Mouse (Mus musculus) lung, postnatal 10 days (tissue): ENCODE data around the gene Foxo4.

Source experiments
- DNase-seq: peaks from one replicate; pipeline ENCODE4 v3.0.0; 2021

The Foxo4 gene

GRCm38 (mm10) chrX:101253952-101254729, at the start of gene Foxo4:
TSS of gene Foxo4 (plus strand) at chrX:101254528.
- peak; percentile 92 for DNase-seq

- peak; percentile 92 for DNase-seq
Measured at GRCm38 (mm10) chrX:101221834-101222795, 32.2 kb upstream of the Foxo4 start, which contains the start of gene Snx12. TSS of gene Snx12 (minus strand) at chrX:101222563.

GRCm38 (mm10) chrX:101222796-101223162, 31.5 kb upstream of the Foxo4 start:
- DNase-seq = no peak

DNA sequence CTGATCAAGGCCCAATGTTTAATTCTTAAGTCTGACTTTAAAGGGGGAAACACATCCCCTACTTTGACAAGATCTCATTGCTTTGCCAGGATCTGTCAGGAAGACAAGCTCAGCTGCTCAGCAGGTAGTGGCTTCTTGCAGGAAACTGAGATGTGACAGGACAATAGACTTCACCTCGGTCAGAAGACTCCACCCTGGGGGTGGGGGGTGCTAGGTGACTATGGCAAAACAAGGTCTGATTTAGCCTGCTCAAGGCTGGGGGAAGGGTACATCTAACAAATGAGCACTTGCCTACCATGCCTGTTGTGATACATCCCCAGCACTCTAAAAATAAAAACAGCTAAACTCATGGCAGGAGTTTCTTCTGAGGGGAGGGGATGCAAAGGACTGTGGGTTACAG, 9.3 kb upstream of the Foxo4 start:
- no peak for DNase-seq

GRCm38 (mm10) chrX:101254740-101255139, 412 bp downstream of the Foxo4 start:
- DNase-seq = no peak

GRCm38 (mm10) chrX:101256603-101257002, 2.3 kb downstream of the Foxo4 start:
- DNase-seq = peak; percentile 31

DNA sequence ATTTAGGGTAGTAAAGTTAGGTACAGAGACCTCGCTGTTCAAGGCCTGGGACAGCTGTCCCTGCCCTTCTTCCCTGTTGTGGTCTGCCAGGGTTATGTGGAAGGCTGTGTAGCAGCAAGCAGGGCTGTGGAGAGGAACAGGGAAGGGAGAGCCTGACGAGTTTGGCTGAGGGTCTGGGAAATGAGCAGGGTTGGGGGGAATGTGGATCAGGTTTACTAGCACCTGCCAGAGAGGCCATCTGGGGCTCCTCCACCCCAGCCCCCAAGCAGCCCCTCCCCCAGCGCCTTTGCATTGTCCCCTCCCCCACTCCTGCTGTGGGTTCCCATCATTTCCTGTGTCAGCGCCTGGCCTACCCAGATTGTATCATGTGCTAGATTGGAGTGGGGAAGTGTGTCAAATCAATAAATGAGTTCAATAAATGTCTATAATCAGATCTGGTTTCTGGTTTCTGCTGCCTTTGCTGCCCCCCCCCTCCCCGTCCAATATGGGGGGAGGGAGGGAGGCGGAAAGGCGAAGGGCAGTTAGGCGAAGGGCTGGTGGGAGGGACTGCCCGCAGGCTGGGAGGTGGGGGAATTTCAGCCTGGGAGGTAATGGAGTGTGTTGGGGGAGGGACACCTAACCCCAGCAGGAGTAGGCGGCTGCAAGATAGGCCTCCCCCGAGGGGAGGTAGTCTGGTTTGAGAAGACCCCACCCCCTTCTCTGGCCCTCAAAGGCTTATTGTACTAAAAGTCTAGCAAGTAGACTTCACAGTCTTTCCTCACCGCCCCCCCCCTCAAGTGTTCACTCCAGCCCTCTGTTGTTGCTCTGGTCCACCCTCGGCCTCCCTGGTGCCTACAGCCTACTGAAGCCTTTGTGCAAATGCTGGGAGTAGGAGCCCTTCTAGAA, 6.4 kb downstream of the Foxo4 start:
- DNase-seq = no peak

DNA sequence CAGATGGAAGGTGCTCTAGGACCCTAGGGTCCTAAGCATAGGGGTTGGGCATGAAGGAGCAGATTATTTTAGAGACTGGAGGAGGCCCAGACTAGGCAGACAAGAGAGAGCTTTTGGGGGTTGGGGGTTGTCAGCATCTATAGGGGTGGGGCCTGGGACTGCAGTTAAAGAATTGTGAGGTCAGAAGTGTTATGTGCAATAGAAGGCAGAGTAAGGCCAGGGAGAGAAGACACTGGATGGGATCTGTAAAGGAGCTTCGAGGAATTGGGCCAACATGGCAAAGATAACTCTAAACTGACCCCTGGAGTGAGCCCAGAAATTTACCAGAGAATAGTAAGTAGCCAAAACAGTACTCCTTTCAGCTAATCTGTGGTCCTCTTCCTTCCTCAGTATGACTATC, 9.6 kb downstream of the Foxo4 start, which contains the start of gene Gm614:
Gene Gm614, minus strand, starts transcription at position 101 of the 400 bp plus-strand sequence.
- no peak for DNase-seq

- DNase-seq = no peak
Measured at GRCm38 (mm10) chrX:101266631-101267030, 12.3 kb downstream of the Foxo4 start.

DNA sequence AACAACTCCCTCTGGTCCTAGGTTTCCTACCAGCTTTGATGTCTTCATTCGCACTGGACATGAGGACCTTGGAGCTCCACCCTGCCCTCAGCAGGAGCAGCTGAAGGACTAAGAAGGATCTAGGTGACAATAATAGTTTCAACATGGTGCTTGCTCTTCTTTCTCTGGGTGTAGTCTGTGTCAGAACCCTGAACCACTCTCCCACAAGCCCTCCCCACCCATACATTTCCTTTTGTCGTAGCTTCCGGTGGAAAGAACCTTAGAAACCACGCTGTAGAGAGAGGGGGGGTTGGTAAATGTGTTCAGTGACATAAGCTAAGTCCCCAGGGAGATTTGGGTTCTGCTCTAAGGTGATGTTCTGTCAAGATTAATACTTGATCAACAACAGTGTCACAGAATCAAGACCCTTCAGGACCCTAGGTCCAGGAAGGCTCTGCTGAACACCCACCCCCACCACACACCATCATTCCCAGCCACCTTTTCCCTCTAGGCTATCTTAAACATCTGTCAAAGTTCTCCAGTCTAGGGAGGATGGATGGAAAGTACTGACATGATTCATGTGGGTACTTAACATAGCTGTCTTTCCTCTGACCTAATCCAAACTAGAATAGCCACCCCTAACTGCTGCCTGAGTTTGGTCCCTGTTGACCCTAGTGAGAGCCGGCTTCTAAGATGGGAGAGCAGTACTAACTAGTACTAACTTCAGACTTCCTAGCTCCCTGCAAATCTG, 13.9 kb downstream of the Foxo4 start, which contains the start of gene Il2rg:
Gene Il2rg, minus strand, starts transcription at position 231 of the 730 bp plus-strand sequence.
- peak; percentile 18 for DNase-seq

GRCm38 (mm10) chrX:101268755-101269124, 14.4 kb downstream of the Foxo4 start, which contains the start of gene Gm20489:
TSS of gene Gm20489 (minus strand) at chrX:101269023.
- no peak for DNase-seq

- no peak for DNase-seq
Measured at GRCm38 (mm10) chrX:101273410-101273809, 19.1 kb downstream of the Foxo4 start.

DNA sequence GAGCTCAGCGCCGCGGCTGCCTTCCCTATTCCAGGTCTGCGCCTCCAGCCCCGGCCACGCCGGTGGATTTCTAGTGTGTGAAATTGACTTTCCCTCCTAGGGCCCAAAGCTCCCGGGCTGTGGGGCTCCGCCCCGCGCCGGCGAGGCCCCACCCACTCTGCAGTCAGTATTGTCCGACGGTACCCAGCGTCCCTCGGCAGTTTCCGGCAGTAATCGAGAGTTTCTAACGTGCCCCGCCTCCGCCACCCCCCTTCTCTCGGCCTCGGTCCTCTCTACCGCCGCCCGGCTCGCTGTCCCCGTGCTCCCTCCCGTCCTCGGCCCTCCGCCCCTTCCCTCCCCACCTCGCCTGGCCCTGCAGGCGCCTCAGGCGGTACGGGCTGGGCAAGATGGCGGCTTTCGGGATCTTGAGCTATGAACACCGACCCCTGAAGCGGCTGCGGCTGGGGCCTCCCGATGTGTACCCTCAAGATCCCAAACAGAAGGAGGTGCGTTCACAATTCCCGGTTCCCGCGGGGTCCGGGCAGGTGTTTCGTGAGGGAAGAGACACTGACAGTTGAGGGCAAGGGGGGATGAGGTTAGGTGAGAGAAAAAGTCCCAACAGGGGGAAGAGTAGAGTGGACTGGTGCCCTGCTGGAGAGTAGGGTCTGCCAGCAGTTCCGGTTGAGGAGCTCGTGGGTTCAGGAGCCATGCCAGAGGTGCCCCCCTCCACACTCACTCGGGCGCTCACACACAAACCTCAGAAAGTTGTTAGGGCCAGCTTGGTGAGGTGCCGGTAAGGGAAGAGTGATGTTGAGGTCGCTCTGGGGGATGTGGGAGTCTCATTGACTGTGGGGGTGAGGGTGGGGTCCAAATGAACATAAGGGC, 19.8 kb downstream of the Foxo4 start, which contains the start of gene Med12:
Gene Med12, plus strand, starts transcription at position 156 of the 864 bp plus-strand sequence.
- DNase-seq = peak; percentile 95

DNA sequence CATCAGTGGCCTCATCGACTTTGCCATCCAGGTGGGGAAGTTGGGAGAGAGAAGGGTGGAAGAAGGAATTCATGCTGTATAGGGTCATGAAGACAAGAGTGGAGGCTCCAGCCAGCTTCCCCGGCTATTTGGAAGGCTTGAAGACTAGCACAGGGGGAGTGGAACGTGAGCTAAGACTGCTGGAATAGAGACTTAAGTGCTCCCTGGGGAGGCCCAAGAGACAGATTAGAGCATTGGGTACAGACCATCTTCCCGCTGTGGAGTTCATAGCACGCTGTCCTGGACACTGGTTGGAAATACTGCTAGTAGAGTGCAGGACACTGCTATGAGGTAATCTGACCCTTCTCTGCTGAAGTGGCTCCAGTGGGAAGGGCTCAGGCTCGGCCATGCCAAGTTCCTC, 28.5 kb downstream of the Foxo4 start:
- no peak for DNase-seq

DNA sequence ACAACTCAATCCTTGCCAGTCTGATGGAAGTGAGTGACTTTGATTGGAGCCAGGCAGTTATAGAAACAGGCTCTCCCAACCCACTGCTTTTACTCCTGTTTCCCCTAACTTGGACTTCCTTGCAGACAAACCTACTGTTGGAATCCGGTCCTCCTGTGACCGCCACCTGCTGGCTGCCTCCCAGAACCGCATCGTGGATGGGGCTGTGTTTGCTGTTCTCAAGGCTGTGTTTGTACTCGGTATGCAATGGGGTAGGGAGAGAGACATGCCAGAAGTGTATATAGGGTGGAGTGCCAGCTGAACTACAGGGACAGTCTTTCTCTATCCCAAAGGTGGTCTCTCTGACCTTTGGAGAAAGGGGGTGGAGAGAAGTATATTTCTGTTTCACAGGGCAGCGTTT, 31.2 kb downstream of the Foxo4 start:
- DNase-seq = peak; percentile 64

DNA sequence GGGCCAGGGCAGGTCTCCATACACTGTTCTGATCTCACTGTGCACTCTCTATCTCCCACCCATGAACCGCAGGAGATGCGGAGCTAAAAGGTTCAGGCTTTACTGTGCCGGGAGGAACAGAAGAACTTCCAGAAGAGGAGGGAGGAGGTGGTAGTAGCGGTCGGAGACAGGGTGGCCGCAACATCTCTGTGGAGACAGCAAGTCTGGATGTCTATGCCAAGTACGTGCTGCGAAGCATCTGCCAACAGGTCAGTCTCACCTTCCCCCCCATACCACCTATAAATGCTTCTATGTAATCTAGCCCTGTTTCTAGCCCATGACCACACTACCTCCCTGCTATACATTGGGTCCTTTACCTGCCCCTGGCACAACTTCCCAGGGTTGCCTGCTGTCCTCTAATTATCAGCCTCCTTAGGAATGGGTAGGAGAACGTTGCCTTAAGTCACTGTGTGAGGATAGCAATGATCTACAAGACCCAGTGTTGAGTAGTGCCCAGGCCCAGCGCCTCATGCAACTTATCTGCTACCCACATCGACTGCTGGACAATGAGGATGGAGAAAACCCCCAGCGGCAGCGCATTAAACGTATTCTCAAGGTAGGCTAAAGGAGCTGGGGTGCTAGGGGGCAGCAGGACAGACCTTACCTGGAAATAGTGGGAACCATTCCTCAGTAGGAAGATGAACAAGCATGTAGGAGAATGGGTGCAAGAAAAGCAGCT, 31.8 kb downstream of the Foxo4 start:
- no peak for DNase-seq

DNA sequence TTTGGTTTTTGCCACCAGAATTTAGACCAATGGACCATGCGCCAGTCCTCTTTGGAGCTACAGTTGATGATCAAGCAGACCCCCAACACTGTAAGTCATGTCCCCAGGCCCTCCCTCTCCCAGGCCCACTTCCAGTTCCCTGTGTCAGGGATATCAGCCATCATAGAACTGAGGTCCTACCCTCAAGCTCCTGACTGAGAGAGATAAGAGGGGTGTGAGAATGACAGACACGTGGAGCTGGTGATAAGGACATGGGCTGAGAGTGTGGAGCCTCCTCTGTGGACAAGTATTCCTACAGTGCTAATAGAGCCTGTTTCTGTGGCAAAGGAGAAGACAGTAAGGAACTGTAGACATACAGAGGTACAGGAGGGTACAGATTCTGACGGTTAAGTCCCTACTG, 33.2 kb downstream of the Foxo4 start:
- no peak for DNase-seq

DNA sequence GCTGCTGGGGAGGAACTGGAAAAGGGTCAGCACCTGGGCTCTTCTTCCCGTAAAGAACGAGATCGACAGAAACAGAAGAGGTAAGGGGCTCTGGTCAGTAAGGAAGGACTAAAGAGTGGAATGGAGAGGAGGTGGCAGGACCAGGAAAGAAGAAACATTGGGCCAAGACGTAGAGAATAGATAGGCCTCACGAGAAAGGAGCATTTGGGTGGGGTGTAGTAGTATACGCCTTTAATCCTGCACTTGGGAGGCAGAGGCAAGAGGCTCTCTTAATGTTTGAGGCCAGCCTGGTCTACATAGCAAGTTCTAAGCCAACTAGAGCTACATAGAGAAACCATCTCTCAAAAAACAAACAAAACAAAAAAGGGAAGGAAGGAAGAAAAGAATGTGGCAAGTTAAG, 34.1 kb downstream of the Foxo4 start:
- DNase-seq = no peak

DNA sequence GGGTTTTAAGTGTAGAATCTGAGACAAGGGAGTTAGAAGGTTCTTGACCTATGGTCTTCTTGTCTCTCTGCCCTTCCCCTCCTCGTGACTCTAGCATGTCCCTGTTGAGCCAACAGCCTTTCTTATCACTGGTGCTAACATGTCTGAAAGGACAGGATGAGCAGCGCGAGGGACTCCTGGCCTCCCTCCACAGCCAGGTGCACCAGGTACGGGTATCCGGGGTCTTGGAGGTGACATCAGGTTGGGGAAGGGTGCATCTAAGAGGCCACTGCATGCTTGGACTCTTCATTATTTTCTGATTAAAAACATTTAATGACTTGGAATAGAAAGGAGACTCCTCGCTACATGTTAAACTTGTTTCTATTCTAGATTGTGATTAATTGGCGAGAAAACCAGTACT, 34.7 kb downstream of the Foxo4 start:
- no peak for DNase-seq

DNA sequence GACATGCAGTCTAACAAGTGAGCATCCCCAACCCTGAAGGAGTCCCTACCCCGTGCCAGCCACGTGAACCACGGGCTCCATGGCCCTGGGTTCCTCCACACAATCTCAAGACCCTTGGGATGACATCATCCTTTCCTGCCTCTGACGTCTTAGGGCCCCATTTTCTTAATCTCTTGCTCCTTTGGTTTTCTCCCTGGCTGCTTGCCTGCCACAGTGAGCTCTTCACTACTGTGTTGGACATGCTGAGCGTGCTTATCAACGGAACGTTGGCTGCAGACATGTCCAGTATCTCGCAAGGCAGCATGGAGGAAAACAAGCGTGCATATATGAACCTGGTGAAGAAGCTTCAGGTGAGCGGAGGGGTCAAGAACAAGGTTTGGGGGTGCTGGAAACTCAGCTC, 35.8 kb downstream of the Foxo4 start:
- DNase-seq = no peak
